Mouse (Mus musculus): ENCODE results near the gene Coq10a.
"Not testable (repeated sequence)": the region's sequence is repeated elsewhere in the genome, so short reads cannot be mapped to it uniquely, and the experiment has no call there.

Coq10a gene

GRCm38 (mm10) chr10:128343436-128343835, 25.4 kb downstream of the Coq10a start:
- DNase-seq, result no peak

GRCm38 (mm10) chr10:128340257-128340656, 28.5 kb downstream of the Coq10a start:
- DNase-seq, result no peak

- no peak for DNase-seq
Observed at GRCm38 (mm10) chr10:128338948-128339347, 29.8 kb downstream of the Coq10a start.

DNA sequence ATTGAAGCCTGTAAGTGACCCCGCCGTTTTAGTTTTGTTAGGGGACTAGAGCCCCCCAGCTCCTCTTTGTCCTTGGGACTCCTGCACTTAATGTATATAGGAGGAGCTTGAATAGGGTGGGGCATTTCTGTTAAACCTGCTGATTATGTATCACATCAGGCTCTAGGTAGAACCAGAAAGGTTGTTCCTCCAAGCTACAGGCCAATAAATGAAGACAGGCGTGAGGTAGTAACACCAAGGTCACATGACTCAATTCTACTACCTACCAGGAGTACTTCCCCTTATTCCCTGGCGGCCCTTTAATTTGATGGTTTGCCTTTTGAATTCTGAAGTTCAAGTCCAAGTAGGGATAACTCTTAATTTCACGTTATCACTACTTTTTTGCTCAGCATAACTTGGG, 30.4 kb downstream of the Coq10a start:
- no peak for DNase-seq

DNA sequence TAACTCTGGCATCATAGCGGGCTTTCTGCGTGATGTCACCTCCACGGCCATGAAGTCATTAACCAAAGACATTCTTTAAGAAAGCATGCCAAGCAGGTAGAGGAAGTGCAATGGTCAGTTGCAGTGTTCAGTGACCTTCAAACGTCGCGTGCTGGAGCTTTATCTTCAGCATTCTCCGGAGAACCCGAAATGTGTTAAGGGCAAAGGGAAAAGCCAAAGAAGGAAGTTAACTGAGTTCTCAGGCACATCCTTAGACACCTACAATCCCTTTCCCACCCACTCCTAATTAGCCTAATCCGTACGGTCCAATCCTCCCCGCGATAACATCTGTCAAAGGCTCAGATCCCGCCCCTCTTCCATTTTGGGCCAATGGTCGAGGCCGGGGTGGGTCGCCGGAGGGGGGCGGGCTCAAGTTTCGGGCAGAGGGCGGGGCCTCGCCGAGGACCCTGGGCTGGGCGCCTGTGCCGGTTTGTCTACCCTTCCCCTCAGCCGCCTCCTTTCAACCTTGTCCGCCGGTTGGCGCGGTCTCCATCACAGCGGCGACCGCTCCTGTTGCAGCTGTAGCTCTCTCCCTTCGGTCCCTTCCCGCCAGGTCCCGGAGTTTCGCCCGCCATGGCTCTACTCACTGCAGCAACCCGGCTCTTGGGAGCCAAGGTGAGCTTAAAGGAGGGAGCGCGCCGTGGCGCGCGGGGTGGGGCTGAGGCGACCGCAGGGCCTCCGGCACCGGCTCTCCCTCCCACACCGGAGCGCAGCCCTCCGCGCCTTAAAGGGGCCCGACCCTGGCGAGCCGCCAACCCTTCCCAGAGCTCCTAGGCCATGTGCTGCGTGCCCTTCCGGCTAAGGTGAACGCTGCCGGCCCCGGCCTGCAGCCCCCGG, 31.3 kb downstream of the Coq10a start, which contains the start of gene Cs:
Cs (plus strand) TSS at position 429 of the 876 bp plus-strand sequence.
- peak; percentile 99 for DNase-seq

GRCm38 (mm10) chr10:128336597-128336996, 32.2 kb downstream of the Coq10a start:
- DNase-seq, result no peak

GRCm38 (mm10) chr10:128336195-128336594, 32.6 kb downstream of the Coq10a start:
- DNase-seq, result no peak

DNA sequence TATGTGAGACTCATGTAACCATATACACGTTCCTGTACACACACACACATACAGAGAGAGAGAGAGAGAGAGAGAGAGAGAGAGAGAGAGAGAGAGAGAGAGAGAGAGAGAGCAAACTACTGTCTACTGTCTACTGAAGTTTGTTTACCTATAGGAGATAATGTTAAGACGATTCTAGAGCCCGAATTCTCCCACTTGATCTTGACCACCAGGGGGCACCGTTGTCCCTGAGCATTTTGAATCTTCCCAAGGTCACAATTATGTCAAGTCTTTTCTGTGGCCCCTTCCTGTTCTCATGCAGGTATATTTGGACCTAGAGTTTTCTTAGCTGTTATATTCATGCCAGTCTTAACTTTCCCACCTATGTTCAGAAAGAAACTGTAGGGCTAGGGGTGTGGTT, 33.2 kb downstream of the Coq10a start:
- DNase-seq, result peak; percentile 89

DNA sequence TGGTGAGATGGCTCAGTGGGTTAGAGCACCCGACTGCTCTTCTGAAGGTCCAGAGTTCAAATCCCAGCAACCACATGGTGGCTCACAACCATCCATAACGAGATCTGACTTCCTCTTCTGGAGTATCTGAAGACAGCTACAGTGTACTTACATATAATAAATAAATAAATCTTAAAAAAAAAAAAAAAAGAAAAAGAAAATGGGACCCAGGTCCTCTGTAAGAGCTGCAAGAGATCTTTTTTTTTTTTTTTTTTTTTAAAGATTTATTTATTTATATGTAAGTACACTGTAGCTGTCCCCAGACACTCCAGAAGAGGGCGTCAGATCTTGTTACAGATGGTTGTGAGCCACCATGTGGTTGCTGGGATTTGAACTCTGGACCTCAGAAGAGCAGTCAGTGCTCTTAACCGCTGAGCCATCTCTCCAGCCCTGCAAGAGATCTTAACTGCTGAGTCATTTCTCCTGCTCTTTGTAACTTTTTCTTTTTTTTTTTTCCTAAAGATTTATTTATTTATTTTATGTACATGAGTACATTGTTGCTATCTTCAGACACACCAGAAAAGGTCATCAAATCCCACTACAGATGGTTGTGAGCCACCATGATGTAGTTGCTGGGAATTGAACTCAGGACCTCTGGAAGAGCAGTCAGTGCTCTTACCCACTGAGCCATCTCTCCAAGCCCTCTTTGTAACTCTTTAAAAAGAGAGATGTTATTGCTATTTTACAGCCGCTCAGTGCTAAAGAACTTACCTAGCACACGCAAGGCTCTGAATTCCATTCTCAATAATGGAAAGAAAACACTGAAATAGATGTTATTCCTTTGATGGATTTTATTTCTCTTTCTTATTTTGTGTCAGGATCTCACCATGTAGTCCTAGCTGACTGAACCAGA, 36.2 kb downstream of the Coq10a start:
- DNase-seq, result not testable (repeated sequence)

GRCm38 (mm10) chr10:128327610-128328009, 41.2 kb downstream of the Coq10a start:
- no peak for DNase-seq

- no peak for DNase-seq
Observed at GRCm38 (mm10) chr10:128326825-128327224, 42.0 kb downstream of the Coq10a start.

- DNase-seq, result no peak
Observed at GRCm38 (mm10) chr10:128323516-128323915, 45.3 kb downstream of the Coq10a start.

- peak; percentile 91 for DNase-seq
Observed at GRCm38 (mm10) chr10:128322141-128323108, 46.4 kb downstream of the Coq10a start, which contains the start of gene Cnpy2. Gene Cnpy2, plus strand, starts transcription at chr10:128322459.

DNA sequence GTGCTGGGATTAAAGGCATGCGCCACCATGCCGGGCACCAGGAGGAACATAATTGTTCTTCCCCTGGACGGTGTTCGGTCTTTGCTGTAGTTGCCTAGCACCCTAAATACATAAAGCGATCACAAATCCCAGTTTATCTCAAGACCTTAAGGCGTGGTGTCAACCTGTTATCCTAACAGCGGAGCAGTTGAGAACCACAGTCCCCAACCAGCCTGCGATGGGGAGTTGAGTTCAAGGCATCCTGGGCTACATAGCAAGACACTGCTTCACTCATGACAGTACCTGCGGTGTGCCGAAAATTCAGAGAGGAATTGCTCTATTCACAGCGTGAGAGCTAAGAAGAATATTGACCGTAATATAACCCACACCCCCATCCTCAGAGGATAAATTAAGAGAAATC, 47.2 kb downstream of the Coq10a start:
- no peak for DNase-seq

DNA sequence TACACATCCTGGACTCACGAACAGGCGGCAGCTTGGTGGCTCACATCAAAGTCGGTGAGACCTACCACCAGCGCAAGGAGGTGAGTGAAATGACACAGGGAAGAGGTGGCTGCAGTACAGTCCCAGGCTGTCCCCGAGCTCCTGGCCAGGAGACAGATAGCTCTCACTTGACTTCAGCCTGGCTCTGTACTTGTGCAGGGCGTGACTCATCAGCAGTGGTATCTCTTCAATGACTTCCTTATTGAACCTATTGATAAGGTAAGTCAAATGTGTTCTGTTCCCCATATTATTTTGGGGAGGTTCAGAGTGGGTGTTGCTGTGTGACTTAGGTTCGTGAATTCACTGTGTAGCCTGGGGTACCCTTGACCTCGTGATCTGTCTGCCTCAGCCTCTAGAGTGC, 53.2 kb downstream of the Coq10a start:
- no peak for DNase-seq

All from kidney, postnatal 10 days (tissue).